Mouse (Mus musculus): ENCODE measurements around the gene Chrm3. TPM values are rescaled to one million over a fixed set of nuclear protein-coding genes. Genes with fewer than 3 reads are reported as not detected.

Chrm3 gene
- polyA plus RNA-seq, 1 experiment from 2014 or later = 1.7 TPM

GRCm38 (mm10) chr13:10029944-10030343 lies 330.7 kb downstream of the Chrm3 start:
- no peak overlapping the region for H3K27ac ChIP-seq (replicated peaks)
- no peaks in the 10 kb centered on the region for H3K4me1 ChIP-seq
- no peak for ATAC-seq (ENCODE audit: insufficient number of reproducible peaks, low FRiP score, low TSS enrichment, low read depth)
- H3K9me3 ChIP-seq (replicated peaks) = no peaks in the 10 kb centered on the region
- H3K4me3 ChIP-seq (replicated peaks) = no peak overlapping the region
- no peaks in the 10 kb centered on the region for H3K36me3 ChIP-seq
- H3K4me2 ChIP-seq (replicated peaks) = no peak overlapping the region
- WGBS = 81% methylated on average over 6 of the region's 6 CpGs
- no peak overlapping the region for H3K9ac ChIP-seq
- no peaks in the 10 kb centered on the region for H3K27me3 ChIP-seq

- ATAC-seq (ENCODE audit: insufficient number of reproducible peaks, low FRiP score, low TSS enrichment, low read depth) = no peak
- H3K9ac ChIP-seq = no peak overlapping the region
Measured at GRCm38 (mm10) chr13:10025134-10025533, 335.5 kb downstream of the Chrm3 start.

GRCm38 (mm10) chr13:10023112-10023511 lies 337.5 kb downstream of the Chrm3 start:
- Histone ChIP-seq H3K27me3 (no peaks in the 10 kb centered on the region), H3K36me3 (no peaks in the 10 kb centered on the region), H3K4me3 (replicated peaks) (no peak overlapping the region), H3K27ac (replicated peaks) (no peak overlapping the region), H3K9ac (no peak overlapping the region), H3K4me2 (replicated peaks) (no peak overlapping the region), H3K9me3 (replicated peaks) (no peaks in the 10 kb centered on the region), H3K4me1 (no peaks in the 10 kb centered on the region)
- ATAC-seq (ENCODE audit: insufficient number of reproducible peaks, low FRiP score, low TSS enrichment, low read depth) = no peak
- 64% methylated on average over 2 of the region's 2 CpGs for WGBS

More at GRCm38 (mm10) chr13:10025134-10025533, 335.5 kb downstream of the Chrm3 start:
- no peak overlapping the region for H3K27ac ChIP-seq (replicated peaks)
- no peaks in the 10 kb centered on the region for H3K36me3 ChIP-seq
- no peaks in the 10 kb centered on the region for H3K27me3 ChIP-seq
- no peaks in the 10 kb centered on the region for H3K9me3 ChIP-seq (replicated peaks)
- WGBS = 79% methylated on average over 3 of the region's 3 CpGs
- H3K4me2 ChIP-seq (replicated peaks) = no peak overlapping the region
- no peak overlapping the region for H3K4me3 ChIP-seq (replicated peaks)
- no peaks in the 10 kb centered on the region for H3K4me1 ChIP-seq

GRCm38 (mm10) chr13:10019252-10019651 lies 341.4 kb downstream of the Chrm3 start:
- Histone ChIP-seq H3K4me1 (no peaks in the 10 kb centered on the region), H3K4me2 (replicated peaks) (no peak overlapping the region), H3K4me3 (replicated peaks) (no peak overlapping the region), H3K9me3 (replicated peaks) (no peaks in the 10 kb centered on the region), H3K27ac (replicated peaks) (no peak overlapping the region), H3K9ac (no peak overlapping the region), H3K36me3 (no peaks in the 10 kb centered on the region), H3K27me3 (no peaks in the 10 kb centered on the region)
- WGBS = 31% methylated on average over 1 of the region's 1 CpGs
- ATAC-seq (ENCODE audit: insufficient number of reproducible peaks, low FRiP score, low TSS enrichment, low read depth) = no peak

GRCm38 (mm10) chr13:10002916-10003315 lies 357.7 kb downstream of the Chrm3 start:
- Histone ChIP-seq H3K4me2 (replicated peaks) (no peak overlapping the region), H3K9me3 (replicated peaks) (no peaks in the 10 kb centered on the region), H3K4me1 (no peaks in the 10 kb centered on the region), H3K27ac (replicated peaks) (no peak overlapping the region), H3K4me3 (replicated peaks) (no peak overlapping the region), H3K36me3 (no peaks in the 10 kb centered on the region), H3K27me3 (no peaks in the 10 kb centered on the region), H3K9ac (no peak overlapping the region)
- WGBS = 68% methylated on average over 4 of the region's 4 CpGs
- ATAC-seq (ENCODE audit: insufficient number of reproducible peaks, low FRiP score, low TSS enrichment, low read depth) = no peak

- Histone ChIP-seq H3K4me2 (replicated peaks) (no peak overlapping the region), H3K9ac (no peak overlapping the region), H3K4me3 (replicated peaks) (no peak overlapping the region), H3K27me3 (no peaks in the 10 kb centered on the region), H3K36me3 (no peaks in the 10 kb centered on the region), H3K9me3 (replicated peaks) (no peaks in the 10 kb centered on the region), H3K4me1 (no peaks in the 10 kb centered on the region), H3K27ac (replicated peaks) (no peak overlapping the region)
- WGBS = 69% methylated on average over 2 of the region's 2 CpGs
- no peak for ATAC-seq (ENCODE audit: insufficient number of reproducible peaks, low FRiP score, low TSS enrichment, low read depth)
Measured at GRCm38 (mm10) chr13:9997664-9998328, 362.9 kb downstream of the Chrm3 start.

GRCm38 (mm10) chr13:9995852-9996251 lies 364.8 kb downstream of the Chrm3 start:
- Histone ChIP-seq H3K9ac (no peak overlapping the region), H3K27ac (replicated peaks) (no peak overlapping the region), H3K36me3 (no peaks in the 10 kb centered on the region), H3K4me1 (no peaks in the 10 kb centered on the region), H3K4me3 (replicated peaks) (no peak overlapping the region), H3K27me3 (no peaks in the 10 kb centered on the region), H3K4me2 (replicated peaks) (no peak overlapping the region), H3K9me3 (replicated peaks) (no peaks in the 10 kb centered on the region)
- ATAC-seq (ENCODE audit: insufficient number of reproducible peaks, low FRiP score, low TSS enrichment, low read depth) = no peak
- WGBS = 73% methylated on average over 1 of the region's 1 CpGs

- no peak for ATAC-seq (ENCODE audit: insufficient number of reproducible peaks, low FRiP score, low TSS enrichment, low read depth)
- Histone ChIP-seq H3K4me1 (no peaks in the 10 kb centered on the region), H3K36me3 (no peaks in the 10 kb centered on the region), H3K9ac (no peak overlapping the region), H3K27me3 (no peaks in the 10 kb centered on the region), H3K27ac (replicated peaks) (no peak overlapping the region), H3K4me2 (replicated peaks) (no peak overlapping the region), H3K9me3 (replicated peaks) (no peaks in the 10 kb centered on the region), H3K4me3 (replicated peaks) (no peak overlapping the region)
- 86% methylated on average over 3 of the region's 3 CpGs for WGBS
Measured at GRCm38 (mm10) chr13:9993571-9993970, 367.1 kb downstream of the Chrm3 start.

- no peak for ATAC-seq (ENCODE audit: insufficient number of reproducible peaks, low FRiP score, low TSS enrichment, low read depth)
- Histone ChIP-seq H3K4me3 (replicated peaks) (no peak overlapping the region), H3K27me3 (no peaks in the 10 kb centered on the region), H3K4me2 (replicated peaks) (no peak overlapping the region), H3K27ac (replicated peaks) (no peak overlapping the region), H3K9ac (no peak overlapping the region), H3K36me3 (no peaks in the 10 kb centered on the region), H3K4me1 (no peaks in the 10 kb centered on the region), H3K9me3 (replicated peaks) (no peaks in the 10 kb centered on the region)
- 69% methylated on average over 2 of the region's 2 CpGs for WGBS
Measured at GRCm38 (mm10) chr13:9992640-9993039, 368.0 kb downstream of the Chrm3 start.

- WGBS = 64% methylated on average over 6 of the region's 6 CpGs
- Histone ChIP-seq H3K27ac (replicated peaks) (no peak overlapping the region), H3K9me3 (replicated peaks) (no peaks in the 10 kb centered on the region), H3K4me3 (replicated peaks) (no peak overlapping the region), H3K4me2 (replicated peaks) (no peak overlapping the region), H3K27me3 (no peaks in the 10 kb centered on the region), H3K36me3 (no peaks in the 10 kb centered on the region), H3K9ac (no peak overlapping the region), H3K4me1 (no peaks in the 10 kb centered on the region)
- ATAC-seq (ENCODE audit: insufficient number of reproducible peaks, low FRiP score, low TSS enrichment, low read depth) = no peak
Measured at GRCm38 (mm10) chr13:9985648-9986047, 375.0 kb downstream of the Chrm3 start.

- no peaks in the 10 kb centered on the region for H3K27me3 ChIP-seq
Measured at GRCm38 (mm10) chr13:9983293-9983692, 377.4 kb downstream of the Chrm3 start.

GRCm38 (mm10) chr13:9977699-9978098 lies 382.9 kb downstream of the Chrm3 start:
- Histone ChIP-seq H3K27ac (replicated peaks) (no peak overlapping the region), H3K4me2 (replicated peaks) (no peak overlapping the region), H3K9me3 (replicated peaks) (no peaks in the 10 kb centered on the region), H3K9ac (no peak overlapping the region), H3K4me3 (replicated peaks) (no peak overlapping the region), H3K27me3 (no peaks in the 10 kb centered on the region), H3K4me1 (no peaks in the 10 kb centered on the region), H3K36me3 (no peaks in the 10 kb centered on the region)
- no peak for ATAC-seq (ENCODE audit: insufficient number of reproducible peaks, low FRiP score, low TSS enrichment, low read depth)
- 71% methylated on average over 1 of the region's 1 CpGs for WGBS

More at GRCm38 (mm10) chr13:9983293-9983692, 377.4 kb downstream of the Chrm3 start:
- Histone ChIP-seq H3K27ac (replicated peaks) (no peak overlapping the region), H3K36me3 (no peaks in the 10 kb centered on the region), H3K9ac (no peak overlapping the region), H3K4me1 (no peaks in the 10 kb centered on the region), H3K4me3 (replicated peaks) (no peak overlapping the region), H3K9me3 (replicated peaks) (no peaks in the 10 kb centered on the region), H3K4me2 (replicated peaks) (no peak overlapping the region)
- no peak for ATAC-seq (ENCODE audit: insufficient number of reproducible peaks, low FRiP score, low TSS enrichment, low read depth)
- 90% methylated on average over 2 of the region's 2 CpGs for WGBS

Measured in embryonic facial prominence, embryonic 15.5 days (tissue).